Mouse (Mus musculus): ENCODE results near the gene Gpx5.
A peak's percentile ranks its signal among the peaks of the same experiment; 100 is the strongest.
"Not testable (repeated sequence)": the region's sequence is repeated elsewhere in the genome, so short reads cannot be mapped to it uniquely, and the experiment has no call there.

Gpx5 gene

DNA sequence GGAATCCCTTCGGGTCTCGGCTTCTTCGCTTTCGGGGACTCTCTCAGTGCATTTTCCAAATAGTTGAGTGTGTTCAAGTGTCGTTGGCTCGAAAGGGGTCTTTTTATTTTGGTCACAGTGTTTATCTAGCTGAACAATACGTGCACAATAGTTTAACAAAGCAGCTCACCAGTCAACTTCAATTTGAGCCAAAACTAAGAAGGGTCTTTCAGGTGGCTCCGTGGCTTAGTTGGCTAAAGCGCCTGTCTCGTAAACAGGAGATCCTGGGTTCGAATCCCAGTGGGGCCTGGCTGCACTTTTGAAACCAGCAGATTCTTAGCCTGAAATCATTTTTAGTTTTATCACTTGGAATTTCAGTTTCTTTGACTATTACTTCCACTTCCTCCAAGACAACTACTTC is 28.2 kb downstream of the Gpx5 start:
- peak; percentile 70 for DNase-seq

DNA sequence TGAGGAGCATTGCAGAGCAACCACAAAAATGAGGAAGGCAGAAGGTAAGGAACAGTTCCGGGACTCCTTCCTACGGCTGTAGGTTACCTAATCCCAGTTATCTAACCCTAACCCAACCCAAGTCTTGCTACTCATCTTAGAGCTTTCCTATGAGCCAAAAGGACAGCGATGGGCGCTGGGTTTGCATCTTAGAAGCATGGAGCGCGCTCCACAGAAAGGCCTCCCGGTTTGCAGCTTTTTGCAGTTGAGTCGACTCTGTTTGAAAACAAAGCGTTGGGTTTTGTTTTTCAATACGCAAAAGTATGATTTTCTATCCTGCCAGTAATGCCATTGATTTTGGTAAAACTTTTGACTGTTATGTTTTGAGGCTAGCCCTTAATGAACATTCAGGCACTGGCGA is 28.6 kb downstream of the Gpx5 start:
- DNase-seq: peak; percentile 23

GRCm38 (mm10) chr13:21262787-21263461 is 29.6 kb downstream of the Gpx5 start:
- DNase-seq: no peak

DNA sequence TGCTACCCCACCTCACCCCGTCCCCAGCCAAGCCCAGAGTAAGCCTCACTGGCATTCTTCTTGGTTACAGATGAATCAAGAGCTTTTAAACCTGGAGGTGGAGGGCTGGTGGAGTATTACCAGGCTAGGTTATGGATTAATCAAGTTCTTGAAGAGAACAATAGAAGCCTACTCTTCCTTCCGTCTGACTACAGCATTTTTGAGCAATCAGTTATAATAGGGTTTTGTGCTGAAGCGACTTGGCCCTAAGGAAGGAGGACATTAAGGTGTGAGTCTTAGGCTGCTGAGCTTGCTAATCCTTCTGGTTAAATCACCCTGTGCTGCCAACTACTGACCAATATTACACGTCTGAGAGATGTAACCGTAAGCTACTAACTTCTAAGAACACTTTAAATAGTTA is 32.2 kb downstream of the Gpx5 start:
- DNase-seq: no peak

GRCm38 (mm10) chr13:21259677-21260113 is 32.8 kb downstream of the Gpx5 start:
- peak; percentile 84 for DNase-seq

- peak; percentile 38 for DNase-seq
Measured at GRCm38 (mm10) chr13:21259171-21259631, 33.3 kb downstream of the Gpx5 start.

- peak; percentile 35 for DNase-seq
Measured at GRCm38 (mm10) chr13:21258524-21258923, 34.0 kb downstream of the Gpx5 start.

- DNase-seq: peak; percentile 80
Measured at GRCm38 (mm10) chr13:21253986-21254385, 38.5 kb downstream of the Gpx5 start.

DNA sequence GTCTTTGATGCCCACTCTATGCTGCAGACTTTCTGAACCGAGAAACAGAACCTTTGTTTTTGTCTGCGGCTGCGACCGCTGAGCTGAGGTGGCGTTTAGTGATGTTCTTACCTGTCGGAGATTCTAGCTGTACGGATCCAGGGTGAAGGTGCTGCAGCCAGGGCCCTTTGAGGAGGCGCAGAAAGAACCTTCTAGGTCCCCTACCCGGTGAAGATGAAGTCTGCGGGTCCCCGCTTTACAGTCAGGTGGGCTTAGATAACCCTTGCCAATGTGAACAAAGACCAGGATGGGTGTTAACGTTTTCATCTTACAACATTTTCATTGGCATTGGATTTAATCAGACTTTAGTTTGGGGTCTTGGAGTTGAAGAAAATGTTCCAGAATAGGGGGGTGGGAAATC is 39.0 kb downstream of the Gpx5 start:
- DNase-seq: no peak

DNA sequence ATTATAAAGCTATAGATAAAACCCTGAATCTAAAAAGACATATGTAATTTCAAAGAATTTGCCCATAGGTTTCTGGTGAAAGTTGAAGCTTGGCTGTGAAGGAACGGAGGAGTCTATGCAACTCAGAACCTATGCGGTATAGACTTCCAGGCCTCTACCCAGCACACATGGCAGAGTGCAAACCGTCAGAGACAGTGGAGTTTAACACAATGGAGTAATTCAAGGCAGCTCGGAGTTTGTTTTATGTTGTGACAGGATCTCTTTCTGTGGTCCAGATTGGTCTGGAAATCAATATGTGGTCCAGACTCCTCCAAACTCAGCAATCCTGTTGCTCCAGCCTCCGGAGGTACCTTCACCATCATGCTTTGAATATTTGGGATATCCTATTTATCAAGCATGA is 39.5 kb downstream of the Gpx5 start:
- DNase-seq: peak; percentile 30

DNA sequence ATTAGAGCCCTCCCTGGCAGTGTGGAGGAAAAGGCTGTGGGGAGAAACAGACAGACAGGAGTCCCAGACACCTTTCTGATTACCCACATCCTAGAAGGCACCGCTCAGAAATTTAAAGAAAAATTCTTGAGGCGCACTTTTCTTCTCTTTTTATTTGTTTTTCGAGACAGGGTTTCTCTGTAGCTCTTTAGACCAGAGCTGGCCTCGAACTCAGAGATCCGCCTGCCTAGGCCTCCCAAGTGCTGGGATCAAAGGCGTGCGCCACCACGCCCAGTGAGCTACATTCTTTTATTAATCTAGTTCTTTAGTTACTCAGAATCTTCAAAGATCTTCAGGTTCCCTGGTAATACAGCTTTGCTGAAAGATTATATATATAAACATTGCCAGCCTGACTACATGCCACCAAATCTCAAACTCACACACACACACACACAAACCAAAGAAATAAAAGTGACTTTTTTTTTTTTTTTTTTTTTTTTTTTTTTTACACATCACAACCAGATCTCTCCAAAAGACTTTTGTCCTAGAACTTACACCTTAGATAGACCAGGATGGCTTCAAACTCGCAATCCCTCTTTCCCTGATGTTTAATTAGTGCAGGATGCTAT is 42.4 kb downstream of the Gpx5 start:
- no peak for DNase-seq

DNA sequence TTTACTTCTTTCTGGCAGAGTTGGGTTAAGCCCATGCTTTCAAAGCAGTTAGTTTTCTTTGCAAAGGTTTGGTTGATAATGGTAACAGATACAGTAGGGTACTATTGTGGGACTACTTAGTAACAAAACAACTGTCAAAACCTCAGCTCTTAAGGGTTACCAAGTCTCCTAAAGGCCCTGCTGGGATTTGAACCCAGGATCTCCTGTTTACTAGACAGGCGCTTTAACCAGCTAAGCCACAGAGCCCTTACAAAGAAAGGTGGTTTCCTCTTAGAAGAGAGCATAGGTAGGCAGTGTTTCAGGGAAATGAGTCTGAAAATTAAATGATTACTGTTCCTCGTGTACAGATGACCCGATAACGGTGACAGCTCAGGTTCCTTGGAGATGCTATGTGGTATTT is 43.5 kb downstream of the Gpx5 start:
- DNase-seq: no peak

DNA sequence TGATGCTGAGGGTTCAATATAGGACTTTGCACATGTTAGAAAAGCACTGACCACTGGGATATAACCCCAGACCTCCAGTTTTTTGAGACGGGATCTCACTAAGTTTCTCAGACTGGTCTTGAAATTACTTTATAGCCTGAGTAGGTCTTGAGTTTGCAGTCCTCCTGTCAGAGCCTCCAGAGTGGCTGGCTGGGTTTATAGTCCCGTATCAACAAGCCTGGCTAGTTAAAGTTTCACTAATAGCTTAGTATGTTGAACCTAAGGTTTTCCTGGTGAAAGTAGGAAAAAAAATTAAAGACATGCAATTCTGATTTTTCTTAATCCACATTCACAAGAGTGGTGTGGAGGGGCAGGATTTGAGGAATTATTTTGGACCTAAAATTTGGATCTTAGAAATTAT is 46.3 kb downstream of the Gpx5 start:
- no peak for DNase-seq

DNA sequence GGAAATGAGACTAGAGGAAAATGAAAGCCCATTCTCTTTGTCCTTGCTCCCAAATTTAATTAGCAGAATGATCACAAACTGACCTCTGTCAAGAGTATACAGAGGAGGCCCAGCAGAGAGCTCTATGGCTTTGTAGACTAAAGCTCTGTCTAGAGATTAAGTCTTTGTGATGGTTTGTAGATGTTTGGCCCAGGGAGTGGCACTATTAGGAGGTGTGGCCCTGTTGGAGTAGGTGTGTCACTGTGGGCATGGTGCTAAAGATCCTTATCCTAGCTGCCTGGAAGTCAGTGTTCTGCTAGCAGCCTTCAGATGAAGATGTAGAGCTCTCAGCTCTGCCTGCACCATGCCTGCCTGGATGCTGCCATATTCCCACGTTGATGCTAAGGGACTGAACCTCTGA is 47.6 kb downstream of the Gpx5 start:
- not testable (repeated sequence) for DNase-seq

DNA sequence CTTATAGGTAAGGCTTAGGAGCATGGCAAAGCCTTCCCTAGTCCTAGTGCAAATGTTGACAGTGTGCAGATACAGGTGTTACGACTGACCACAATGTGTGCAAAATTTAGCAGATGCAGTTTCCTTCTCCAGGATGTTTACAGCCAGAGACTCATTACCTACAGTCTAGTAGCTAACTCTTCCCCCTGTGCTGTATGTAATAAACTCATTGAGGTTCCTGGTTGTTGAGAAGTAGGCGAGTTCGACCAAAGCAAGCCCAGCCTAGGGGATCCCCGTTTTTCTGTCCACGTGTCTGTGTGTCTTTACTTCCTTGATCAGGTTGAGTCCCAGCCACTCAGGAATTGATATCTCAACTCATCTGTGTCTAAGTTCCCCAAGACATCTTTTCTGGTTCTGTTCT is 48.4 kb downstream of the Gpx5 start:
- DNase-seq: no peak

DNA sequence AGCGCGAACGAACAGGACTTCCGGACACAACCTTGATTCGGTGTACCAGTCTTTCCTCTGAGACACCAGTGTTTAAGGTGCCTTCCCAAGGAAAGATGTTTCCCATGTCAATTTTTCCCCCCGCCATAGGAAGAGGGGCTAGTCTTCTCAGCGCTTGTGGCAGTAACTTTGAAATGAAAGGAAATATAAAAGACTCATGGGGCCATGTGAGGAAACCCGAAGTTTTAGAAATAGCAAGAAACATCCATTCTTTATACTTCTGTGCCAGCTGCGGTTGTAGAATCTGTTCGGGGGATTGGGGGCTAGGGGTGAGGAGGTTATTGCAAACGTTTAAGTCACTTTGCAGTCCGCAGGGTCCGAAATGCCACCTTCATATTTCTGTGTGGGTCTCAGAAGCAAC is 49.3 kb downstream of the Gpx5 start:
- no peak for DNase-seq

DNA sequence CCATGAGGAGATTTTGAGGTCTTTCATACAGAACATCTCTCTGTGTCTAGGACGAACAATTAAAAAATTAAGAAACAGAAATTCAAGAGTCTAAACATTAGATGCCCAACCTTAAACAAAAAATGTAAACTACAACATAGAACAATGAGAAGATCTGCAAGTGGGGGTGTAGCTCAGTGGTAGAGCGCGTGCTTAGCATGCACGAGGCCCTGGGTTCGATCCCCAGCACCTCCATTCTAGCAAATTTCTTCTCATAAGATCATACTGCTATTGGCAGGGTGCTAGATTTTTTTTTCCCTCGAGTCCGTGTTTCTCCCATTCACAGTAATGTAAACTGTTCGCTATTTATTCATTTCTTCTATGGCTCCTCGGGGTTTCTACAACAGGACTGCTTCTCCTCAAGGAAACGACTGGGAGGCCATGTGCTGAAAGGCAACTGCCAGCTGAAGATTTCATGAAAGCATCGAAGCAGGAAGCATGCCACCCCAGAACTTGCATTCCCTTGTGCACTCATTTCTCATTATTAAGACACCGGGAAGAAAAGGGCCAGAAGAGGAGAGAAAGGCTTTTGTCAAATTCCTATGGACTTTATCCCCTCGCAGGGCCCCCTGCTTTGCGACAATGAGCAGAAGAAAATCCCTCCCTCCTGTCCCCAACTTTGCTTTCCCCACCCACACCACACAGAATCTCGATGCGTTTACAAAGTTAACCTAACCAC is 50.0 kb downstream of the Gpx5 start:
- no peak for DNase-seq

GRCm38 (mm10) chr13:21240788-21241187 is 51.7 kb downstream of the Gpx5 start:
- DNase-seq: peak; percentile 29

DNA sequence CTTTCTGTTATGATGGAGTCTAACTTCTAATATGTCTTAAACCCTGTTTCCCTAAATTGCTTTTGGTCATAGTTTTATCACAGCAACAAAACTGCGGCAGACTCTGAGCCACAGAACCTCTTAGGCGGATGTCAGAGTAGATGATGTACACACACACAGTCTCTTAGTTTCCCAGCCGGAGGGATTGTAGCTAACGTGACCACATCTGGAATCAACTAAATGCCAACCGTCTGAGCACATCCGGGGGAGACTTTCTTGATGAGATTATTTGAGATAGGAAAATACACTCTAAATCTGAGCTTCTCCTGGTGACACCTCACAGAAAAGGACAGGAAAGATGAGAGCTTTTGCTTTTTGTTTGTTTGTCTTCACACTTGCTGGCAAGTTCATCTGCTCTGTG is 55.4 kb downstream of the Gpx5 start:
- DNase-seq: no peak

DNA sequence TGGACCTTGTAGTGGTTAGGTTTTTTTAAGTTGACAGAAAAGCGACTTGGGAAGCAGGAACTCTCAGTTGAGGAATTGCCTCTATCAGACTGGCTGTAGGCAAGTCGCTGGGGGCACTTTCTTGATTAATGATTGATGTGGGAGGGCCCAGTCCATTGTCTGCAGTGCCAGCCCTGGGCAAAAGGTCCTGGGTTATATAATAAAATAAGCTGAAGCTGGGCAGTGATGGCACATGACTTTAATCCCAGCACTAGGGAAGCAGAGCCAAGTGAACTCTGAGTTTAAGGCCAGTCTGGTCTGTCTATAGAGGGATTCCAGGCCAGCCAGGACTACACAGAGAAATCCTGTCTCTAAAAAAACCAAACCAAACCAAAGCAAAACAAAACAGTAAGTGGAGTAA is 55.8 kb downstream of the Gpx5 start:
- no peak for DNase-seq
